Mouse (Mus musculus) retina, embryonic 14.5 days (tissue): ENCODE data around the gene Blnk.

ENCODE experiments used
- DNase-seq: peaks from one replicate; pipeline ENCODE4 v3.0.0-alpha.2; 2015; ENCODE audit warnings: low spot score

The Blnk gene

DNA sequence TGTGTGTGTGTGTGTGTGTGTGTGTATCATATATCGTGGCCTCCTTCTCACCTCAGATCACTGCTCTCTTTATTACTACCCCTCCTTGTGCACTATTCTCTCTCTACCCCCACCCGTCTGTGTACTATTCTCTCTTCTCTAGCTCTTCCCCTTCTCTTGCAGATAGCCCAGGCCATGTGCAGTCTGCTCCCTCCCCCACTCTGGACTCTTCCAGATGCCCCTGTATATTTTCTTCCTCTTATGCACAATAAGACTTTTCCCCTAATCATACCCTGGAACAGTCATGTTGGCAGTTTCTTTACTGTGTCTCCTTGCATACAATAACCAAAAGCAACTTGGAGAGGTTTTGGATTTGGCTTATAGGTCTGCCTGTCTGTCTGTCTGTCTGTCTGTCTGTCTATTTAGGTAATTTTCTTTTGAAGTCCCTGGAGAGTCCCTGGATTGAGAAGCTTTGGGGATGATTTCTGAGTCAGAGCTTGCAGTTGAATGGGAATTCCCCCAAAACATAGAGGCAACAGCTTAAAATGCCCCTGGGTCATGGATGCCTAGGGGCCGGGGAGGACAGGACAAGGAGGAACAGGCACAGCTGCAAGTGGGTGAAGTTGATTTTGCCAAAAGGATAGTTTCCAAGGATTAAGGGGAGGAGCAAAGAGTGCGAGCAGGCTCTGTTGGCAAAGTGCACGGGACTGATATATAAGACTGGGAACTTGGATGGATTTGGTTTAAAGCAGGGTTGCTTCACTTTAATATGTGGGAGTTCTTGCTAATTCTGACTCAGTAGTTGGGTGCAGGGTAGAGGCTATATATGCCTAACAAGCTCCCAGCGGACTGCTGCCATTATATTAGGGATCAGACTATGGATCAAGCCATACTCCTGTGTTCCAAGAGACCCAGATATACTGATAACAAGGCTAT, 29.1 kb downstream of the Blnk start:
- DNase-seq, result no peak

DNA sequence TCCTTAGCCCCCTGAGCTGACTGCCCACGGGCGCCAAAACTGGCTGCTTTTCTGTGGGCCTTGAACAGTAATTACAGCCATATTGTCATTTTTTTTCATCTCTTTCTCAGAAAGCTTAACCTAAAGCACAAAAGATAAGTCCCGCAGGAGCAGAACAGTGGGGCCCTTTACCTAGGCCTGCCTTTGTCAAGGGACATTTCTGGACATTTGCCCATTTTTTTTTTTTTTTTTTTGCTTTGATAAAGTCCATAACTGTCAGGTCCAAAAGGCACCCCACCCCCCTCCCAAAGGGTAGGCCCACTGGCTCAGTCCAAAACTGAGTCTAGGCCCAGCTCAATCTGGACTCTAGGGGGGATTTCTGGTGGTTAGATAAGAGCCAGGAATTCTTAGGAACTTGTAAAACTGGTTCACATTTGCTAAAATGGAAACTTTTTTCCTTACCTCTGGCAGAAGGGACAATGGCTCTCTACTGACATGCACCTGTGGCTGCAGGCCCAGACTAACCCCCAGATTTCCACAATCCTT, 29.9 kb downstream of the Blnk start:
- no peak for DNase-seq

DNA sequence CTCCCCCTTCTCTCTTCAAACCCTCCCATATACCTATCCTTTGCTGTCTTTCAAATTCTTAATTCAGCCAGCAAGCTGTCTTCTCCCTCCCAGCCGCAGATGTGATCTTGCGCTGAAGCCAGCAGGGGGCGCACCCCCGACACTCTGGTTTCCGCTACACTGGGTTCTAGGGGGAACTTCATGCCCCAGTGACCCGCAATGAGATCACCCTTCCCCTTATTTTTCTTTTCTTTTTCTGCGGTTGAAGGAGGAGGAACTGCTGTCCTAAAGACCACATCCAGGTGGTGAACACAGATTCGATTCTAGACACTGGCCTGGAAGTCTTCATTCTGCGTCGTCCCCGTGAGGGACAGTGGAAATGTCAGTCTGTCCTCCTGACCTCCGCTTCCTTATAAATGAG, 31.3 kb downstream of the Blnk start:
- peak; percentile 76 for DNase-seq

DNA sequence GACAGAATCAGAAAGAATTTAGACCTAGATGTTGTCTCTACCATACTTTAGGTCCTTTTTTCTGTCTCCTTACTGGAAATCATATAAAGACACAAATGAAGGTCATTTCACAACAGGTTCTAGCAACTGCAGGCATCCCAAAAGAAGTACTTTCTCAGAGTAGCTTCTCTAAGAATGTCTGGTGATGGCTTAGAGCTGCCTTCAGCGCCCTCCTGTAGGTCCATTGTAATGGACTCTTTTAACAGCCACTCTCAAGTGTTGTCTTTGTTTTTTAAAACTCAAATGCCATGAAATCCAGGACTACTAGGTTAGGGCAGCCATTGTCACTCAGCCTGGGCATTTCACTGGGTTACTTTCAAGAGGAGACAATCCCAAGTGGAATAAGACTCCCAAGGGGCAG, 35.4 kb downstream of the Blnk start:
- DNase-seq, result no peak

DNA sequence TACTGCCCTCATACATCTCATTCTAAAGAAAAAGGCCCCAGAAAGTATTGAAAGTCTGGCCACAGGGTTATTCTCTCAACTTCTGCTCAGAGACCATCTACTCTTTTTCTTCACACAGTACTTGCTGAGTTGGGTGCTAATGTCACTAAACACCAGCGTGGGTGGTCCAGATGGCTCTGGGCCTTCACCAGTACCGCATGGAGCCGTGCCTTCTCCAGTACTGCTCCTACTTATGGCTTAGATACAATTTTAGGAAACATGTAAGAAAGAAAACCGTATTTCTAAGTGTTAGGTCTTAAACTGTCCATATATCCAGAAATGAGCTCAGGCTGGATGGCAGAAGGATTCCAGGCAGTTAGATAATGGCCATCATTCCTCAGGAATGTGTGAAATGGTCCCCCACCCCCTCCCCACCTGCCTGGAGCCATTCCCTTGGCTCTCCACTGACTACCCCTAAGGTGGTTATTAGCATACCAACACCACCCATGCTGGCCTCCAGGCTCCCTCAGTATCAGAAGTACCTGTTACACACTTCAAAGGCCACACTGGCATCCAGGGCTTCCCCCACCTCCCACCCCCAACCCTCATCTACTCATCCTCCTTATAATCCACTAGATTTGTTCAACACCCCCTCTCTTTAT, 47.3 kb downstream of the Blnk start:
- no peak for DNase-seq

DNA sequence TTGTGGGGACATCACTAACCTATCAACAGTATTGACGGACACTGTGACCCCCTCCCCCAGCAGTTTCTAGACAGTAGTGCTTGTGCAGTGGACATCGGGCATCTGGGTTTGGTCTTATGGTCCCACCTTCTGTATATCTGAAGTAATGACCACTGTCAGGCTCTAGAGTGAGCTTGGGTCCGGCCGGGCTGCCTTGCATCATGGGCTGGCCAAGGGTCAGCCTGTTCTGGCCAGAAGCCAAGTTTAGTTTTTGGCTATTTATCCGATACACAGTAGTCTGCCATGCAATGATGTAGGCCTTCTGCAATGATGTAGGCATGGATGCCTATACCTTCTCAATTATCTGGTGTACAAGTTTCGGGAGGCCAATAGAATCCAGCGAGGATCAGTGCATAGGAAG, 50.8 kb downstream of the Blnk start:
- no peak for DNase-seq

DNA sequence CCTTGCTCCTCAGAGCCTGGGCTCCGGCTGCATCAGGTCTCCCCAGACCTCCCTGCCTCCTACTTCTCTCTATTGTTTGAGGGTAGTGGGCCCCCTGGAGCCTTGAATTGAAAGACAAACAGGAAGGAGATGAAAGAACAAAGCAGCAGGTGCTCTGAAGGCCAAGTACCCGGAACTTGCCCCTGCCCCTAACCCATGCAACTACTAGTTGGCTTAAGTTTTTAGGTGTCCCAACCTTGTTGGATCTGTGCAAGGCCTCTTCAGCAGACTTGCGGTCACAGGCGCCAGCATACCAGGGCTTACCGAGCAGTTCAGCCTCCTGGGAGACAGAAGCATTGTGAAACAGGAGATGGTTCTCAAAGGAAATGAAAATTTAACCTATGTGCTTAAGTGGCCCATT, 58.3 kb downstream of the Blnk start:
- DNase-seq, result no peak

DNA sequence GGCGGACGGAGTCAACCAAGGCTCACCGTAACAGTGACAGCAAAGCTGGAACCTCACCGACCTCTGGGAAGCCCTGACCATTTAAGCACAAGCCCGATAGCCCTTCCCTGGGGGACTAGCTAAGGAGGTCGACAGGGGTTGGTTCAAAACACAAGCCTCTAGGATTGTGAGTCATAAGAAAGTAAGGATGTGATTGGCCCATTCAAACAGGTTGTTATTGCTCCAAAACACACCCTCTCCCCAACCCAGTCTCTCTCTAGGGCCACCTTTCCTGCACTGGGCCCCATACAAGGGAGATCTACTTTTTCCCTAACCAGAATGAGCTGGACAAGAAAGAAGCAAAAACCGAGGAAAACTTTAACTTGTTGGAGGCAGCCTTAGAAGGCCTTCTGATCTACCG, 59.0 kb downstream of the Blnk start:
- DNase-seq, result no peak

DNA sequence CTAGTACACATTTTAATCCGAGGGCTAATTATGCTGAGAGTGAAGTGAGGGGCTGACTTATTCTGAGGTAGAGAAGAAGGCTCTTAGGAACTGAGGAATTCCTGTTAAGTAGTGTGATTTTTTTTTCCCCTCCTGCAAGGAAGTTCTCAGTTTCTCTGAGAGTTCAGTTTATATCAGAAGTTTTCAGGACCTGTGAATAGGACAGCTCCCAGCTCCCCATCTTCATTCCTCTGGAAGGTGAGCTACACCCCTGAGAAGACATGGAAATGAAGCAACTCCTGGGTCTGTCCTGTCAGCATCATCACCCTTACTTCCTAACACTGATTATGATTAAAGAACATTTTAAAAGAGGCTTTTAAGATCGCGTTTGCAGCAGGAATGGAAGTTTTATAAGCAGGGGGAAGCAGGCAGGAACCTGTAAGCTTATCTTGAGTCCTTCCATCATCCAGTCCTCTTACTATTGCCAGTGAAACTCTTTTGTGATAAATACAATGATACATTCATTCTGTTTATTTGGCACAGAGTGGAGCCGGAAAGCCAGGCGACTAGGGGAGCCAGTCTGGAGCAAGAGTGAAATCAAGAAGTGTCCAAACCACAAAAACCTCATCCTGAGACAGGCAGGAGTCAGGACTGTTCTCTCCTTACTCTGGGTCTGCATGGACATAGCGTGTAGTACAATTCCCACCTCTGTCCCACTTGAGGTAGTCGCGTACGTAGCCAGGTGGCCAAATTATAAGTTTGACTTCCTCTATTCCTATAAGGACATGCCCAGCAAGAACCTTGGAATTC, 62.6 kb downstream of the Blnk start:
- no peak for DNase-seq

DNA sequence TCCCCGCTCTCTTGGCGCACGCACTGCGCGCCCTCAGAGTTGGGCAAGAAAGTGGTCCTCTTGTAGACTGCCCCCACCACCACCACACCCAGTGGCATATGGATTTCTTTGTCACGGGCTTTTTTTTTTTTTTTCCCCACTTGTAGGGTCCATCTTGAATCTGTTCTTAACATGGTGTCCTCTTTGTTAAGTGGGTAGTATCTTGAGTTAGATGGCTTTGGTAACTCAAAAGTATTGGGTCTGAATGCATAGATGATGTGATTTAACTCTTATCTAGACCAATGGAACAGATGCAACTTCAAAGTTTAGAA, 99.0 kb downstream of the Blnk start:
- no peak for DNase-seq

DNA sequence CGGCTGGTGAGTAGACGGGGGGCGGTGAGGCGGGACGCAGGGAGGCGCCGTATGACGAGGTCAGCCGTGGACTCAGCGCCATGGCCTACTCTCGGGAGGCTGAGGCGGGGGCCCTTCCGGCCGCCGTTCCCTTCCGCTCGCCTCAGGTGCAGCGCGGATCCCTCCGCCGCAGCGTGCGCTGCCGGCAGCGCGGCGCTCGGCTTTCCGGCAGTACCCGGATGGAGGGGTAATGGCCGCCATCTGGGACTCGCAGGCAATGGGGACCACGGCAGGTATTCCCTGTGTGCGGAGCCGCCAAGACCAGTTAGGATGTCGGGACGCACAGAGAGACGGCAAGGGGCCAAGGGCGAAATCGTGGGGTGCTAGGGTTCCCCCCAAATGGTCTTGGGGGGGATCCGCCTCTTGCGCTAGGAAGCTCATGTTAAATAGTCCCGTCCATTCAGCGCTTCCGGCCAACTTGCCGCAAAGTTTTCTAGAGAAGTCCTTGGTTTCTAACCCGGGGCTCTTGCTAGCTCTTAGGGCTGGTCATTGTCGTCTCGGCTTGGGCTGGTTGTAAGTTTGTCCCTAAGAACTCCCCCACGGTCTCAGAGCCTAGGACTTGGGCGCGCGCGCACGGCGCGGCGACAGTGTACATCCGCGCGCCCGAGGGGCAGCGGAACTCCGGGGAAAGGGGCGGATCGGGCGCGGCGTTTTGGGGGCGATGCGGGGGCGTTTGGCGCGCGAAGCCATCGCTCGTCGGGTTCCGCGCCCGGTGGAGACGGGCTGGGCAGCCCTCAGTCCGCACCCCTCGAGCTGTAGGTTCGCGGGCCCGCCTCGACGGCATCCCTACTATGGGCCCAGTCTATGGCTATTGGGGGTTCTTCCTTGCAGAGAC, 99.6 kb downstream of the Blnk start, which contains the start of gene Zfp518a:
TSS of gene Zfp518a (plus strand) at position 187 of the 874 bp plus-strand sequence.
- DNase-seq, result peak; percentile 94

DNA sequence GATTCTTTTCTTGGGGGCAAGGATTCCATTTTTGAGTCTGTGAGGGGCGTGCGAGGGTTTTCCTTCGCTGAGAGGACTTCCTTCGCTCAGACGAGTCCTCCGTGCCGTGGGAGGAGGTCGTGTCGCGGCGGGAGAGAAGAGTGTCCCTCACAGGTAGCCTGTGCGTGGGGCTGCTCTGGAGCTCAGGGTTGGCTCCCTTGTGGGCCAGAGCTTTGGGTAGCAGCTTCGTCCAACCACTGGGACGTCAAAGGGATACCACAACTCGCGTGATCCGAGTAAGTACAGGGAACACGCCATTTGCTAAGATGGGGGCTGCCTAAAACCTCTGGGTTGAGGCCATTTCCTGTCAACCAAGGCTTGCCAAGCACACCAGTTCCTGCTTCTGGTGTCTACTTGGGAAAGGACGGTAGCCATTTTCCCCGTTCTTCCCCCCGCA, 100.2 kb downstream of the Blnk start:
- DNase-seq, result no peak

DNA sequence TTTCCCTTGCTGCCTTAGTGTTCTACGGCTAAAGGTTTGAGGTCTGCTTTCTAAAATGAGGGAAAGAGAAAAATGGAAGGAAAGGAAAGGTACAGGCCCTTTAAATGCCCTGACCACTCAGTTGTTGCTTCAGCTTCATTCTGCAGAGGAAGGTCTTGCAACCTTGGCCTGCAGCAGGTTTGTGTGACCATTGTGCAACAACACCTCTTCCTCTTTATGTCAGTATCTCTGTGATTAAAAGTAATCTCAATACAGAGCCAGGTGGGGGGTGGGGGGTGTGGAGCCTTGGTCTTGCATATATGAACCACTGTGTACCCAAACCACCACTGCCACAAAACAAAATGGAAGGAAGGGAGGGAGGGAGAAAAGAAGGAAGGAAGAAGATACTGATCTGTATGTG, 105.4 kb downstream of the Blnk start:
- no peak for DNase-seq

DNA sequence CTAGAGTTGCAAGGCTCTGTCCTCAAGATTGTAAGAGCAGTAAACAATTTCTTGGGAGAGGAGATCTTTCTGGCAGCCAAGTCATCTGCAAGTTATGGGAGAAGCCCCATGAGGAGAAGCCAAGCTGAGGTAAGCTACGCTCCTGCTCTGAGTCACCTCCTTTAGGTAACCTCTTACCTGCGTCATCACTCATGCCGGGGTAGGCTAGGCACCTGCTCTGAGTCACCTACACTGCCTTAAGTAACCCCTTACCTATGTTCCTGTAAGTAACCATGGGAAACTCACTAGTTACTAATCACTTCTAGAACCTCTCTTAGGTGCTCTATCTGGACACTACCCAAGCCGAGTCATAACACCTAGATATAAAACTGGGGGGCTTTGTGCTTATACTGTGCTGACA, 112.6 kb downstream of the Blnk start:
- DNase-seq, result no peak
